Mouse (Mus musculus): ENCODE data around the gene Hyal1. TPM values are rescaled to one million over a fixed set of nuclear protein-coding genes. Genes with fewer than 3 reads are reported as not detected.
A peak's percentile ranks its signal among the peaks of the same experiment; 100 is the strongest.
"Not testable (repeated sequence)": the region's sequence is repeated elsewhere in the genome, so short reads cannot be mapped to it uniquely, and the experiment has no call there.

Hyal1 gene
- total RNA-seq, 2 experiments from 2014 or later = 1.6 to 2.4 TPM

- no peak for TF ChIP-seq CTCF (IDR thresholded peaks at IDR 0.05)
- peak; percentile 92 for DNase-seq
- Histone ChIP-seq H3K4me3 (peak overlapping the region; percentile 71), H3K27ac (peak overlapping the region; percentile 94)
- intact Hi-C loops (cut with DNase I) = no loop called here
Observed at GRCm38 (mm10) chr9:107568331-107569261, 8.1 kb upstream of the Hyal1 start.

GRCm38 (mm10) chr9:107569270-107569669 is 7.5 kb upstream of the Hyal1 start:
- Histone ChIP-seq H3K4me3 (peak overlapping the region; percentile 71), H3K27ac (peak overlapping the region; percentile 94)
- intact Hi-C loops (cut with DNase I) = no loop called here
- no peak for TF ChIP-seq CTCF (IDR thresholded peaks at IDR 0.05)
- DNase-seq = no peak

GRCm38 (mm10) chr9:107570016-107570415 is 6.7 kb upstream of the Hyal1 start:
- no peak for DNase-seq
- Histone ChIP-seq H3K4me3 (peak overlapping the region; percentile 71), H3K27ac (peak overlapping the region; percentile 94)
- no peak for TF ChIP-seq CTCF (IDR thresholded peaks at IDR 0.05)
- intact Hi-C loops (cut with DNase I) = no loop called here

- peak overlapping the region; percentile 48 for H3K27ac ChIP-seq
- H3K4me3 ChIP-seq = peak overlapping the region; percentile 71
- DNase-seq = no peak
- intact Hi-C loops (cut with DNase I) = no loop called here
- TF ChIP-seq CTCF (IDR thresholded peaks at IDR 0.05) = no peak
Observed at GRCm38 (mm10) chr9:107570845-107571244, 5.9 kb upstream of the Hyal1 start.

- no peak for TF ChIP-seq CTCF (IDR thresholded peaks at IDR 0.05)
- Histone ChIP-seq H3K27ac (peak overlapping the region; percentile 48; the same call in 1 of the 2 replicates), H3K4me3 (peak overlapping the region; percentile 71)
- intact Hi-C loops (cut with DNase I) = no loop called here
- no peak for DNase-seq
Observed at GRCm38 (mm10) chr9:107571534-107572326, 5.0 kb upstream of the Hyal1 start.

- no peak for DNase-seq
- H3K4me3 ChIP-seq = no peak overlapping the region
- TF ChIP-seq CTCF (IDR thresholded peaks at IDR 0.05) = no peak
- intact Hi-C loops (cut with DNase I) = no loop called here
- 0 out of 2 replicates have a peak overlapping the region, but pooled peaks have one; percentile 48 for H3K27ac ChIP-seq
Observed at GRCm38 (mm10) chr9:107572327-107572662, 4.4 kb upstream of the Hyal1 start.

- TF ChIP-seq CTCF (IDR thresholded peaks at IDR 0.05) = peak; percentile 19; the same call in 1 of the 2 replicates
- H3K27ac ChIP-seq; DNase-seq; intact Hi-C loops (cut with DNase I); H3K4me3 ChIP-seq: not testable (repeated sequence)
Observed at GRCm38 (mm10) chr9:107573774-107574173, 3.0 kb upstream of the Hyal1 start.

GRCm38 (mm10) chr9:107575579-107576356 is 959 bp upstream of the Hyal1 start:
- DNase-seq = no peak
- intact Hi-C loops (cut with DNase I) = no loop called here
- Histone ChIP-seq H3K4me3 (no peak overlapping the region), H3K27ac (peak overlapping the region; percentile 82)
- no peak for TF ChIP-seq CTCF (IDR thresholded peaks at IDR 0.05)

- H3K27ac ChIP-seq = peak overlapping the region; percentile 82; the same call in 1 of the 2 replicates
- no peak for TF ChIP-seq CTCF (IDR thresholded peaks at IDR 0.05)
- no peak for DNase-seq
- peak overlapping the region; percentile 74 for H3K4me3 ChIP-seq
- intact Hi-C loops (cut with DNase I) = no loop called here
Observed at GRCm38 (mm10) chr9:107577871-107578270, 1.1 kb downstream of the Hyal1 start.

GRCm38 (mm10) chr9:107578587-107578986 is 1.9 kb downstream of the Hyal1 start, which contains the start of gene Naa80:
Gene Naa80, plus strand, starts transcription at chr9:107578887.
- no peak for DNase-seq
- peak within 1 kb of the TSS; percentile 82 for H3K4me3 ChIP-seq
- no peak for TF ChIP-seq CTCF (IDR thresholded peaks at IDR 0.05)
- peak within 1 kb of the TSS; percentile 97 for H3K27ac ChIP-seq
- intact Hi-C loops (cut with DNase I) = no loop called here

- intact Hi-C loops (cut with DNase I) = no loop called here
- Histone ChIP-seq H3K4me3 (peak overlapping the region; percentile 82), H3K27ac (peak overlapping the region; percentile 97)
- TF ChIP-seq CTCF (IDR thresholded peaks at IDR 0.05) = no peak
- no peak for DNase-seq
Observed at GRCm38 (mm10) chr9:107579023-107579900, 2.5 kb downstream of the Hyal1 start.

Measured in gastrocnemius, adult 2 months (tissue).